Mouse (Mus musculus) megakaryocyte progenitor cell, adult 5-6 weeks (primary cell): ENCODE results near the gene Acbd7. TPM values are rescaled to one million over a fixed set of nuclear protein-coding genes. Genes with fewer than 3 reads are reported as not detected.

Source experiments
- ATAC-seq: replicated peaks from 2 replicates; pipeline ENCODE4 v1.8.0; 2016; ENCODE audit warnings: mild to moderate bottlenecking, moderate TSS enrichment, inconsistent platforms; ENCODE audit not compliant: poor library complexity
- total RNA-seq, 2 experiments: library from RNA; stranded (forward) in 1 of 2; stranded (reverse) in 1 of 2; fragments of 157-497, 149-512 nt in 1 of 2; fragments of 200-1000 nt in 1 of 2; gene quantifications; 2 replicates each; pipeline versions ENCODE4 v1.2.3 to v1.2.4; 2015 to 2017

The Acbd7 gene
- total RNA-seq, 2 experiments from 2014 or later: not detected

- ATAC-seq: no peak
Measured at GRCm38 (mm10) chr2:3361067-3361466, 25.1 kb downstream of the Acbd7 start.

DNA sequence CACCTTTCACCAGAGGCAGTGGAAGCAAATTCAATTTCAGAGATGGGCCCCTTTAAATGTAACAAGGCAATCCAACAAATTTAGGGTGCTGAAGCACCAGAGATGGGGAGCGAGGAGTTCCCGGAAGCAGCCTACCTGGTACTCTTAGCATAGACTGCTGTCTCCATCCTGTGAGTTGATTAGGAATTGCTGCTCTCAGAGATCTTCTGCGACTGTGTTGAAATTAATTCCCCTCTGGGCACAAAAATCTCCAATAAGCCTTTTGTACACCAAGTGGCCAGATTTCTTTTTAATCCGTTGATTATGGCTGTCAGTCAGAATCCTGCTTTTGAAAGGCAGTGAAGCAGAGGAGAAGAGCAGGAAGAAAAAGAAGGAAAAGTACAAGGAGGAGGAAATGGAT, 29.2 kb downstream of the Acbd7 start:
- no peak for ATAC-seq

- no peak for ATAC-seq
Measured at GRCm38 (mm10) chr2:3387105-3387860, 51.3 kb downstream of the Acbd7 start.

Other genes starting within 250 kb of the Acbd7 start
- 3.7 and 5.5 TPM in 2 replicates for gene Fam171a1, start 221.9 kb upstream of the Acbd7 start, total RNA-seq (2015)
- 2.4 and 3.2 TPM in 2 replicates for gene Fam171a1, start 221.9 kb upstream of the Acbd7 start, total RNA-seq (2017)
- gene Nmt2, start 52.0 kb upstream of the Acbd7 start, total RNA-seq (2015): 16.8 and 17.2 TPM in 2 replicates
- gene Nmt2, start 52.0 kb upstream of the Acbd7 start, total RNA-seq (2017): 22.6 and 24.6 TPM in 2 replicates
- gene Rpp38, start 3.5 kb upstream of the Acbd7 start, total RNA-seq (2015): 19.4 and 27.5 TPM in 2 replicates
- 5.8 and 13.1 TPM in 2 replicates for gene Rpp38, start 3.5 kb upstream of the Acbd7 start, total RNA-seq (2017)
- gene Olah, start 61.0 kb downstream of the Acbd7 start, total RNA-seq (2015): not detected in 2 replicates
- gene Olah, start 61.0 kb downstream of the Acbd7 start, total RNA-seq (2017): not detected in 2 replicates
- gene Meig1, start 86.5 kb downstream of the Acbd7 start, total RNA-seq (2015): not detected in 2 replicates
- not detected in 2 replicates for gene Meig1, start 86.5 kb downstream of the Acbd7 start, total RNA-seq (2017)
- gene Dclre1c, start 88.0 kb downstream of the Acbd7 start, total RNA-seq (2015): 10.2 and 17.1 TPM in 2 replicates
- gene Dclre1c, start 88.0 kb downstream of the Acbd7 start, total RNA-seq (2017): 9.6 and 15.3 TPM in 2 replicates
- gene Suv39h2, start 138.9 kb downstream of the Acbd7 start, total RNA-seq (2015): 16.9 and 20.0 TPM in 2 replicates
- 15.6 and 17.4 TPM in 2 replicates for gene Suv39h2, start 138.9 kb downstream of the Acbd7 start, total RNA-seq (2017)
- gene Gm45902, start 176.6 kb downstream of the Acbd7 start, total RNA-seq (2015): 5.3 and 6.0 TPM in 2 replicates
- 11.9 and 12.8 TPM in 2 replicates for gene Gm45902, start 176.6 kb downstream of the Acbd7 start, total RNA-seq (2017)
- 65.8 and 83.1 TPM in 2 replicates for gene Hspa14, start 176.6 kb downstream of the Acbd7 start, total RNA-seq (2015)
- gene Hspa14, start 176.6 kb downstream of the Acbd7 start, total RNA-seq (2017): 172 TPM in 2 replicates
- 0.59 and 0.62 TPM in 2 replicates for gene Cdnf, start 176.9 kb downstream of the Acbd7 start, total RNA-seq (2015)
- 0.25 and 0.68 TPM in 2 replicates for gene Cdnf, start 176.9 kb downstream of the Acbd7 start, total RNA-seq (2017)
- gene Fam107b, start 234.3 kb downstream of the Acbd7 start, total RNA-seq (2015): 1,007 and 1,094 TPM in 2 replicates
- 622 and 1,143 TPM in 2 replicates for gene Fam107b, start 234.3 kb downstream of the Acbd7 start, total RNA-seq (2017)